Mouse (Mus musculus) G1E (cell line): ENCODE results near the gene Sub1.

Experiments
- POLR2AphosphoS5 ChIP-seq: IDR thresholded peaks from 2 replicates; pipeline ENCODE4 v1.6.1; 2012; ENCODE audit warnings: low read depth, low read length, inconsistent platforms; ENCODE audit not compliant: insufficient replicate concordance
- TAL1 ChIP-seq: conservative IDR thresholded peaks from 2 replicates; pipeline ENCODE4 v1.6.1; 2012; ENCODE audit warnings: low read depth, low read length, inconsistent platforms, mixed read lengths

GRCm38 (mm10) chr15:12024791-12025268, 28.0 kb upstream of the Sub1 start:
- no peak for TF ChIP-seq TAL1
- no peak for TF ChIP-seq POLR2AphosphoS5
